Mouse (Mus musculus) intestine, embryonic 16.5 days (tissue): Measurements from ENCODE around the gene Wdr90. TPM values are rescaled to one million over a fixed set of nuclear protein-coding genes. Genes with fewer than 3 reads are reported as not detected.
A peak's percentile ranks its signal among the peaks of the same experiment; 100 is the strongest.

Experiments used
- ATAC-seq: fragments of 200-750 bp; cut with Nextera tagmentation; 2 replicates; pipeline ENCODE4 v1.8.0; 2017; ENCODE audit warnings: moderate TSS enrichment, moderate library complexity
- H3K27ac ChIP-seq: fragments of 300-500 bp; sonication (generic); 2 replicates; pipeline ENCODE4 v1.5.1; 2014; ENCODE audit warnings: mild to moderate bottlenecking, low read length
- H3K27me3 ChIP-seq: fragments of 300-500 bp; sonication (generic); replicated peaks from 2 replicates; pipeline ENCODE4 v1.6.1; 2014; ENCODE audit warnings: low read length, control low read depth, mixed read lengths; ENCODE audit not compliant: control insufficient read depth, insufficient read depth
- H3K36me3 ChIP-seq: fragments of 300-500 bp; sonication (generic); 2 replicates; pipeline ENCODE4 v1.6.1; 2014; ENCODE audit warnings: low read length, control low read depth; ENCODE audit not compliant: control insufficient read depth, insufficient read depth
- H3K4me1 ChIP-seq: fragments of 300-500 bp; sonication (generic); 2 replicates; pipeline ENCODE4 v1.6.1; 2014; ENCODE audit warnings: low read length, control low read depth, mixed read lengths; ENCODE audit not compliant: control insufficient read depth, insufficient read depth
- H3K4me2 ChIP-seq: fragments of 300-500 bp; sonication (generic); 2 replicates; pipeline ENCODE4 v1.6.1; 2014; ENCODE audit warnings: low read depth, low read length, control low read depth
- H3K4me3 ChIP-seq: fragments of 300-500 bp; sonication (generic); 2 replicates; pipeline ENCODE4 v1.5.1; 2014; ENCODE audit warnings: mild to moderate bottlenecking, low read length
- H3K9ac ChIP-seq: fragments of 300-500 bp; sonication (generic); 2 replicates; pipeline ENCODE4 v1.6.1; 2014; ENCODE audit warnings: low read depth, low read length
- H3K9me3 ChIP-seq: fragments of 300-500 bp; sonication (generic); 2 replicates; pipeline ENCODE4 v1.6.1; 2016; ENCODE audit warnings: low read length, control low read depth; ENCODE audit not compliant: control insufficient read depth
- WGBS: fragments of 180-500 bp; shearing (Covaris S2); extraction: QIAGEN DNeasy Blood & Tissue Kit; methylation state at CpG from one replicate; pipeline ENCODE4 v1.1.7; 2014; 5-methylcytosine and 5-hydroxymethylcytosine counted together
- polyA plus RNA-seq: library from polyadenylated mRNA; unstranded; fragments of >200 nt; fragmentation: Nextera tagmentation; extraction: Ambion mirVana; gene quantifications from 2 replicates; pipeline ENCODE4 v1.2.1, GENCODE M21; 2015

Wdr90 gene
- polyA plus RNA-seq, 1 experiment from 2014 or later: 11.3 TPM

- Histone ChIP-seq H3K4me2 (no peak overlapping the region), H3K27ac (no peak overlapping the region), H3K4me3 (no peak overlapping the region), H3K27me3 (no peaks in the 10 kb centered on the region), H3K4me1 (peaks cover 15% of the 10 kb centered on the region), H3K36me3 (peaks cover 14% of the 10 kb centered on the region; the same call in 1 of the 2 replicates), H3K9me3 (no peaks in the 10 kb centered on the region), H3K9ac (no peak overlapping the region)
- ATAC-seq: no peak
- WGBS: 55% methylated on average over 4 of the region's 4 CpGs
These were observed 18.0 kb upstream of the Wdr90 start for GRCm38 (mm10) chr17:25879261-25879660.

- peaks cover 14% of the 10 kb centered on the region; the same call in 1 of the 2 replicates for H3K36me3 ChIP-seq
- H3K9me3 ChIP-seq: no peaks in the 10 kb centered on the region
- ATAC-seq: no peak
- WGBS: 91% methylated on average over 19 of the region's 19 CpGs
- no peak overlapping the region for H3K4me2 ChIP-seq
- H3K4me1 ChIP-seq: peaks cover 19% of the 10 kb centered on the region
- H3K27ac ChIP-seq: no peak overlapping the region
- no peak overlapping the region for H3K9ac ChIP-seq
- H3K4me3 ChIP-seq: no peak overlapping the region
- H3K27me3 ChIP-seq: no peaks in the 10 kb centered on the region
These were observed 17.4 kb upstream of the Wdr90 start for GRCm38 (mm10) chr17:25878611-25879180.

GRCm38 (mm10) chr17:25877741-25878610 is 16.7 kb upstream of the Wdr90 start:
- Histone ChIP-seq H3K4me3 (no peak overlapping the region), H3K4me1 (peaks cover 19% of the 10 kb centered on the region), H3K9ac (no peak overlapping the region), H3K4me2 (no peak overlapping the region), H3K27ac (no peak overlapping the region), H3K9me3 (no peaks in the 10 kb centered on the region), H3K36me3 (peaks cover 8% of the 10 kb centered on the region; the same call in 1 of the 2 replicates), H3K27me3 (no peaks in the 10 kb centered on the region)
- 92% methylated on average over 32 of the region's 32 CpGs for WGBS
- no peak for ATAC-seq

GRCm38 (mm10) chr17:25877025-25877424 is 15.7 kb upstream of the Wdr90 start:
- H3K4me3 ChIP-seq: no peak overlapping the region
- peaks cover 8% of the 10 kb centered on the region; the same call in 1 of the 2 replicates for H3K36me3 ChIP-seq
- no peak overlapping the region for H3K9ac ChIP-seq
- H3K4me1 ChIP-seq: peaks cover 19% of the 10 kb centered on the region
- H3K9me3 ChIP-seq: no peaks in the 10 kb centered on the region
- no peak for ATAC-seq
- H3K4me2 ChIP-seq: no peak overlapping the region
- H3K27ac ChIP-seq: no peak overlapping the region
- H3K27me3 ChIP-seq: no peaks in the 10 kb centered on the region
- WGBS: 89% methylated on average over 3 of the region's 3 CpGs

- peak overlapping the region; percentile 75 for H3K9ac ChIP-seq
- no peaks in the 10 kb centered on the region for H3K9me3 ChIP-seq
- no peak for ATAC-seq
- peaks cover 8% of the 10 kb centered on the region; the same call in 1 of the 2 replicates for H3K36me3 ChIP-seq
- H3K4me3 ChIP-seq: peak overlapping the region; percentile 74
- H3K4me2 ChIP-seq: peak overlapping the region; percentile 82
- no peak overlapping the region for H3K27ac ChIP-seq
- peaks cover 19% of the 10 kb centered on the region for H3K4me1 ChIP-seq
- H3K27me3 ChIP-seq: no peaks in the 10 kb centered on the region
- WGBS: 57% methylated on average over 10 of the region's 10 CpGs
These were observed 15.1 kb upstream of the Wdr90 start for GRCm38 (mm10) chr17:25876347-25876915.

GRCm38 (mm10) chr17:25875171-25876136 is 14.2 kb upstream of the Wdr90 start:
- under 1% methylated on average over 59 of the region's 59 CpGs for WGBS
- ATAC-seq: peak; percentile 95

GRCm38 (mm10) chr17:25874721-25875170 is 13.4 kb upstream of the Wdr90 start, which contains the start of gene Mettl26:
Gene Mettl26 (plus strand): TSS chr17:25875074.
- no peaks in the 10 kb centered on the region for H3K9me3 ChIP-seq
- no peaks in the 10 kb centered on the region for H3K27me3 ChIP-seq
- peak; percentile 77 for ATAC-seq
- H3K9ac ChIP-seq: peak within 1 kb of the TSS; percentile 75
- H3K4me3 ChIP-seq: peak within 1 kb of the TSS; percentile 74
- H3K4me2 ChIP-seq: peak within 1 kb of the TSS; percentile 82
- under 1% methylated on average over 25 of the region's 25 CpGs for WGBS
- peaks cover 19% of the 10 kb centered on the region for H3K4me1 ChIP-seq
- peaks cover 8% of the 10 kb centered on the region; the same call in 1 of the 2 replicates for H3K36me3 ChIP-seq
- H3K27ac ChIP-seq: peak within 1 kb of the TSS; percentile 78

More at GRCm38 (mm10) chr17:25875171-25876136, 14.2 kb upstream of the Wdr90 start:
- no peaks in the 10 kb centered on the region for H3K27me3 ChIP-seq
- H3K4me2 ChIP-seq: peak overlapping the region; percentile 82
- H3K4me1 ChIP-seq: peaks cover 19% of the 10 kb centered on the region
- H3K4me3 ChIP-seq: peak overlapping the region; percentile 74
- peak overlapping the region; percentile 78 for H3K27ac ChIP-seq
- peaks cover 8% of the 10 kb centered on the region; the same call in 1 of the 2 replicates for H3K36me3 ChIP-seq
- no peaks in the 10 kb centered on the region for H3K9me3 ChIP-seq
- H3K9ac ChIP-seq: peak overlapping the region; percentile 75

GRCm38 (mm10) chr17:25874148-25874720 is 12.9 kb upstream of the Wdr90 start:
- ATAC-seq: no peak

More at GRCm38 (mm10) chr17:25874148-25874720, 12.9 kb upstream of the Wdr90 start:
- peaks cover 8% of the 10 kb centered on the region; the same call in 1 of the 2 replicates for H3K36me3 ChIP-seq
- no peaks in the 10 kb centered on the region for H3K9me3 ChIP-seq
- H3K4me1 ChIP-seq: peaks cover 19% of the 10 kb centered on the region
- H3K4me2 ChIP-seq: peak overlapping the region; percentile 82
- H3K27ac ChIP-seq: peak overlapping the region; percentile 58
- H3K27me3 ChIP-seq: no peaks in the 10 kb centered on the region
- peak overlapping the region; percentile 74 for H3K4me3 ChIP-seq
- 5% methylated on average over 14 of the region's 14 CpGs for WGBS
- H3K9ac ChIP-seq: peak overlapping the region; percentile 75
